Mouse (Mus musculus): Measurements from ENCODE around the gene Me3.

DNA sequence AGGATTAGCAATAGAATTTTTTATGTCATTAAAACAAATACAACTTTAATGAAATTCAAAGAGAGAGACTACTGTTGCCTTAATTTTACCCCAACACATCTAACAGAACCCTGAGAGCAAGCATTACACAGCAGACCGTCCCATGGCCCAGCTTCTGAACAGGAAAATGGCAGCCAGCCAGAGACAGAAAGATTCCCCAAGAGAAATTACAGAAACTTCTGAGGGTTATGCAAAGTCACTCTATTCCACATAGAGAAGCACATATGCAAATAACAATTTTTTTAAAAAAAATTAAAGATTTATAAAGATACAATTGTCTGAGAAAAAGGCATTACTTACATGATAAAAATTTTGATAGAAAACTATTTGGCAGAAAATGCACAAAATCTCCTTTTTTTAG is 247.5 kb downstream of the Me3 start:
- TF ChIP-seq POLR2A (IDR thresholded peaks at IDR 0.05; ENCODE audit: borderline replicate concordance, control insufficient read depth, low read depth, low read length) (no peak), CTCF (IDR thresholded peaks at IDR 0.05; ENCODE audit: control insufficient read depth, insufficient read depth, low read length) (no peak)

Measured in bone marrow, adult 2 months (tissue).